Mouse (Mus musculus) c-Kit-positive CD71-positive TER-119-positive erythroid progenitor cells, embryonic 14.5 days (primary cell): ENCODE results near the gene Kat7.

Experiments used
- DNase-seq: peaks from one replicate; pipeline ENCODE4 v3.0.0-alpha.2; 2013; ENCODE audit warnings: low spot score

The Kat7 gene

DNA sequence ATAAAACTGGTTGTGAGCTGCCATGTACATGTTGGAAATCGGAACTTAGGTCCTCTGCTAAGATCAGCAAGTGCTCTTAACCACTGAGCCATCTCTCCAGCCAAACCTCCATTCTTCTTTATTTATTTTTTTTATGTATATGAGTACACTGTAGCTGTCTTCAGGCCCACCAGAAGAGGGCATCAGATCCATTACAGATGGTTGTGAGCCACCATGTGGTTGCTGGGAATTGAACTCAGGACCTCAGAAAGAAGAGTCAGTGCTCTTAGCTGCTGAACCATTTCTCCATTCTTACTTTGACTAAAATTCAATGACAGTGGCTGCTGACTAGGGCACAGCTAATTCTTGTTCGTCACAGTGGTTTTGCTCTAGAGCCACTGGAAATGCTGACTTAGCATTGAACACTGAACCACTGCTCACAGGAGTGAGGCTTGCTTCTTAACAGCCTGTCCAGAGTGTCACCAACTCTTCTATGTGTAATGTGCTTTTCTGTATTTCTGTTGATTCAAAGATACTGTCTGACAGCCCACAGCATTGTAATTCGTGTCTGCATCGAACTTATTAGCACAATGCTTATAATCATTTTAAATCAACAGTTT, 30.9 kb downstream of the Kat7 start:
- no peak for DNase-seq

GRCm38 (mm10) chr11:95276056-95276455, 34.0 kb downstream of the Kat7 start:
- DNase-seq: no peak

GRCm38 (mm10) chr11:95274613-95275012, 35.4 kb downstream of the Kat7 start:
- no peak for DNase-seq

- DNase-seq: no peak
Measured at GRCm38 (mm10) chr11:95273661-95274060, 36.4 kb downstream of the Kat7 start.

DNA sequence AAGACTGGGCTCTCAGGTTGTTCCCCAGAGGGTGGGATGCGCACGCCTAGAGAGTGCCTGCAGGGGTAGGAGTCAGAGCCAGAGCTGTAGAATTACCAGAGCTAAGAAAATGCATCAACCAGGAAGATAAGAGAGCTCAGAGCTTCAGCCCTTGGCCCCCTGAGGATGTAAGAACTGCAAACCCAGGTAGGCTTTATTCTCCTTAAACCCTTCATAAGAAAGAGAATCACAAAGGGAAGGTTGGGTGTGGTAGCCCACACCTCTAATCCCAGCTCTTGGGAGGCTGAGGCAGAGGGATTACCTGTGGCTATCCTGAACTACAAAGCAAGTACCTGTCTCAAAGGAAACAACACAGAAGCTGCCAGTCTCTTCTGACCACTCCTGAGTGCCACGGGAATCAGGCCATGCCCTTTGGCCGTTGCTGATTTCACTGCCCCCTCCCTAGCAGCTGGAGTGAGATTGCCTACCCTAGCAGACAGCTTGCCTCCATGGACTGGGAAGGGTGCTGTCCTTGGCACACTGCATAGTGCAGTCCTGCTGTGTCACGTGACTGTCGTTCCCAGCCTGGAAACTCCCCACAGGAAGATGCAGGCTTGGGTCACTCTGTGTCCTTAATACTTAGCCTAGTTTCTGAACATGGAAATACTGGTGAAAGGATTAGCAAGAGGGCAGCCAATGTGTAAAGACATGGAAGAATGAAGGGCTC, 43.4 kb downstream of the Kat7 start:
- no peak for DNase-seq

- no peak for DNase-seq
Measured at GRCm38 (mm10) chr11:95264455-95265013, 45.5 kb downstream of the Kat7 start.

GRCm38 (mm10) chr11:95263816-95264454, 46.1 kb downstream of the Kat7 start:
- DNase-seq: no peak

DNA sequence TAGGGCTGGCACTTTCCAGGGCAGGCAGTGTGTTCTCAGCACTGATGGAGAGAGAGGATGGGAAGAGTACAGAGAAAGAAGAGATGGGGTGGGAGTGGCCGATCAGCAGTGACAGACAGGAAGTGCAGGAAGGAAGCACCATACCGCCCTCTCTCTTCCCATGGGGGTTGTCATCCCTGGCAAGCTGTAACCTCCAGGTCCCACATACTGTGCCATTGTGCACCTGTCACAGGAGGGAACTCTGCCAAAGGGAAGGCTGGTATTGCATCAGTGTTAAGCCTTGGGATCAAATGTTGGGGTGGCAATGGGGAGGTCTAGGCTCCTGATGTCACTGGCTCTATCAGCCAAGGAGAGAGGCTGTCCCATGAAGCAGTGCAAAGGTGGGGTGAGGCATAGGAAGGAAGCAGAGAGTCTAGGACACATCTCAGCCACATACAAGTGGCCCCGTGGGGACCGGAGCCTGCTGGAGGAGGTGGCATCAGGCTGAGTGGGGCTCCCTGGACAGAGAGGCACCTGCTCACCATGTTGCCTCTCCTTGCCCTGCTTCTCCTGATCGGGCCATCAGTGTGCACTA, 48.8 kb downstream of the Kat7 start, which contains the start of gene Tac4:
TSS of gene Tac4 (plus strand) at position 352 of the 574 bp plus-strand sequence.
- DNase-seq: no peak

GRCm38 (mm10) chr11:95259088-95259849, 50.8 kb downstream of the Kat7 start:
- peak; percentile 79 for DNase-seq

DNA sequence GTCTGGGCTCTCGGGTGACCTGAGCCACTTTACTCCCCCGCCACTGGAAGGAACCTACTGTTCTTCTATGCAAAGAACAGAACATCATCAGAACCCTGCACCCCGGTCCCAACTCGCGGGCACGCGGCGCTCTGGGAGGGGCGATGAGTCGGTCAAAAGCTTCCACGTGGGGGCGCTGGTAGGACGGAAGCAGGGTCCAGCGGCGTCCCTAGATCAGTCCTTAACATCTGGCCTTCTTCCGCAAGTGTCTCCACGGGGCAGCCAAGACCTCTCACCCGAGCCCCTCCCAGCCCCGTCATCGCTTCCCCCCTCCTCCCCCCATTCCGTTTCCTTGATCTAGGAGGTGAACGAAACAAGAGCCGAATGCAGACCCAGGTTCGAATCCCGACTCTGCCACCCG, 51.6 kb downstream of the Kat7 start:
- DNase-seq: peak; percentile 64

DNA sequence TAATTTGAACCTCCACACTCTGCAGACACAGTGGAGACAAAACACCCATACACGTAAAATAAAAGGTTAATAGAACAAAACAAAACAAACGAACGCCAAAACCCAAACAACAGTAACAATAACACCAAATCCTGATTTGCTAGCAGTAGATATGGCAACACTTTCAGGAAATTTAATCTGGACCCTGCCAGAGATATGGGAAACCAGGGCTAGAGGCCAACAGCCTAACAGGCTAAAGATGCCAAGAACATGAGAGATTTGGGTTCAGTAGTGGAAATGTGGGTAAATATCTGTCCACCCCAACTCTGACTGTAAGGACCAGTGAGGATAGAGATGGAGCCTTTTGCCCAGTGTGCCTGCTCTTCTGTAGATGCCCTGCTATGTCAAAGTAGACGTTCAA, 52.1 kb downstream of the Kat7 start:
- no peak for DNase-seq

DNA sequence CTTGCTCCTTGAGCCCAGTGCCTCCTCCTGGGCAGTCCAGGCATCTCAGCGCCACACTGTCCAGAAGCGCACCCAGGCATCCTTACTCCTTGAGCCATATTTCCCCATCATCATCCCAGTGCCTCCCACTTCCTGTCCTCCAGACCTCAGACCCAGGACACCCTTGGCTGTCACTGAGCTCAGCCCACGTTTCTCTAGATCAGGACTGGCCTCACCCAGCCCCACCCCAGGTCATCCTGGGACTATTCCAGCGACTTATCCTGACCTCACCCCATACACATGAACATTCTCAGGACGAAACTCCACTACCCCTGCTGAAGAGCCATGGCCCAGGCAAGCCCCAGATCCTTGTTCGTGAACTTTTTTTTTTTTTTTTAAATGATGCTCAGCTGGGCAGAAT, 54.3 kb downstream of the Kat7 start:
- no peak for DNase-seq

DNA sequence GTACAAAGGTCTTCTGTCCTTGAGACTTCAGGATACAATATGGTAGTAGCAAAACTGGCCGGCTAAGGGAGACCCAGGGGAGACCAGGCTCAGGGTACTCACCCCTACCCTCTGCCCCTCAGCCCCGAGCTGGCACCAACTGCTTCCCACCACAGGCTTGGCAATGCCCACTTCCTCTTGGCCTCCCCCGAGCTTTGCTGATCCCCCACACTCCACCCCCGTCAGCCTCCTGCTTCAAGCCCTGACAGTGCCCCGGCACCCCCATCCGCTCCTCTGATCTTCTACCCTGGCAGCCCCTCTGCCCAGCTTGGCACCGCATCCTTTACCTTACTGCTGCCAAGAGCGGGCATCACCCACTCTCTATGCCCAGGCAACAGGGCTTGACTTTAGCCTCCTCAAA, 55.9 kb downstream of the Kat7 start:
- DNase-seq: no peak

DNA sequence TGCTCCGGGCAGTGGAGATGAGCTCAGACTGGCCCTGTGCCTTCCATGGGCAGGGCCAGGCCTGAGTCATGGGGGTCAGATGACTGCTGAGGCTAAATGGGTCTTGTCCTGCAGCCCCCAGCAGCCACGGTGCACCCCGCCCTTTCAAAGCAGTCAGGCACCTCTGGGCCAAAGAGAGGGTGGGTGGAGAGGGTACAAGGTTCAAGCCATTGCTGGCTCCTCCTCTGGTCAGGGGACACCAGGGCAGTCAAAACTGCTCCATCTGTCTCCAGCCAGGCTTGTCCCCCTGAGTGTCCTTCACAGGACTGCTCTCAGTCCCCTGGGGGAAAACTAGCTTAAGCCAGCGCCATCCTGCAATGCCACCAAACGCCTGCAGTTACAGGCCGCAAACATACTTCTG, 57.9 kb downstream of the Kat7 start:
- DNase-seq: no peak

GRCm38 (mm10) chr11:95251295-95251694, 58.8 kb downstream of the Kat7 start:
- DNase-seq: peak; percentile 48

DNA sequence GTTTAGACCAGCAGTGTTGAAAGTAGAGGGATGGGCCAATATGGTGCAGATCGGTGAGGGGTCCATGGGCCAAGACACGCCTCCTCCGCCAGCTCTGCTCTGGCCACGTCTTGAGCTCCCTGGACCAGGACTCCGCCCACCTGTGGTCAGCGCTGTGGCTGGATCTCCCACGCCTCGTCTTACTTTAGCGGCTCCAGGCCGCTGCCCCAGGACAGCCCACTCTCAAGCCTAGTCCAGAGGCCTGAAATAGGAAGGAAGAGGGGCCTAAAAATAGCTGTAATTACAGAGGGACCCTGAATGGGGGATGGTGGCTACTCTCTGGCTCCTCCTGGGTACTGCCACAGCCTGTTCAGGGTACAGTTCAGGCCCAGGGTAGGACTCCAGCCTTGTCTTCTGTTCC, 59.9 kb downstream of the Kat7 start:
- no peak for DNase-seq

DNA sequence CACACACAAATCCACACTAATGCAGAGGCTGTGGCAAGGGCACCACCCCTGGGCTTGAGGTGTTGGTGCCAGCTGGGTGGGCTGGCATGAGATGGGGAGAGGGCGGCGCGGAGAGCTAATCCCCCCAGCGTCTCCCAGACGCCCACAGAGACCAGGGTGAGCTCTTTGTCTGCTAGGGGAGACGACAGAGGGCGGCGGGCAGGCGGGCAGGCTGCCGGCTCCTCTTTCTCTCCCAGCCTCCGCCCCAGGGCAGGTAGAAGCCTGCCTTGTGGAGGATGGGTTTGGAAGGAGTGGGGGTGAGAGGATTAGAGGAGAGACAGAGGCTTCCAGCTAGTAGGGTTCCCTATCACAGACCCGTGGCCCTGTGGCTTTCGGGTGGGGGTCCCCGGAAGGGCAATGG, 63.0 kb downstream of the Kat7 start:
- no peak for DNase-seq

DNA sequence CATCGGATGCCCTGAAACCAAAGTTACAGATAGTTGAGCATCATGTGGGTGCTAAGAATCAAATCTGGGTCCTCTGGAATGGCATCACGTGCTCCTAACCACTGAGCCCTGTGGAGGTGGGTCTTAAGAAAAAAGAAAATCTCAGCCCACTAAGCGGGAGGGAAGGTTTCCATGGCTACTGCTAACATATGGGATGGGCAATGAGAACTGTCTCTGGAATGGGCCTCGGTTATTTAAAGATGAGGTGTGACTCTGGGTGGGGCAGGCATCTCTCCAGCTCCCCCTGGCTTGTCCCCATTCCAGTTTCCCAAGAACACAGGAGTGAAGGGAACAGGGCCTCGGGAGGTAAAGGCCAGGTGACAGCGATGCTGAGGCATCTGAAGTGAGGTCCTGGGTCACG, 64.6 kb downstream of the Kat7 start:
- DNase-seq: no peak

DNA sequence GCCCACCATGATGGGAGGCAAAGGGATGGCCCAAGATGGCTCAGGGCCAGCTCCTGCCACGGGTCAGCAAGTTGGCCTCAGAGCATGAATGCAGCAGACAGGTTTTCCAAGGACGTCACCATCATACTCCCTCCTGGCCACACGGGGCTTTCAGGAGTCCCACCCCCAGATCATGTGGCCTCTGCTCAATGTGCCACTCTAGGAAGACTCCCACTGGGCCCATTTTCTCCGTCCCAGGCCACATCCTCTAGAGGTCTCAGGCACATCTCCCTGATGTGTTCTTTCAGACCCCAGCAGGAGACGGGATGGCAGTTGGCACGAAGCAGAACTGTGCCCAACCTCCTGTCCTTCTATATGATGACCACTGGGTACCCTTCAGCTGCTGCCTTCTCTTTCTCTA, 67.4 kb downstream of the Kat7 start:
- no peak for DNase-seq

DNA sequence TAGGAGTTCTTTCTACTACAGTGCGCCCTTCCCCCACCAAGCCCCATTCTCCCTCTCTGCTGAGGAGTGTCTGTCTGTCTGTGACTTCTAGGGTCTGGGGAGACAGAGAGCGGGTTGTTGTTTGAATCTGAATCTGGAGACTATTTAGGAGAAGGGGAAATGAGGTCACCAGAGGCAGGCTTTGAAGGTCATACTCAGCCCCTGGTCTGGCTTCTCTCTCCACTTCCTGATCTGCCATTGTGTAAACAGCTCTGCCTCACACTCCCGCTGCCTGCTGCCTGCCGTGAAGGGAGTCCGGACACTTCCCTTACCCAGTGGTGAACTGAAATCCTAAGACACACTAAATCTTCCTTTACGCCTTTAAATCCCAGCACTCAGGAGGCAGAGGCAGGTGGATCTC, 71.6 kb downstream of the Kat7 start:
- no peak for DNase-seq

GRCm38 (mm10) chr11:95232329-95232696, 77.7 kb downstream of the Kat7 start:
- no peak for DNase-seq

- DNase-seq: peak; percentile 36
Measured at GRCm38 (mm10) chr11:95231688-95232328, 78.2 kb downstream of the Kat7 start.
